Mouse (Mus musculus) CD4-positive helper T cell, adult 2 months (primary cell): ENCODE data around the gene Ptprg.
"Not testable (repeated sequence)": the region's sequence is repeated elsewhere in the genome, so short reads cannot be mapped to it uniquely, and the experiment has no call there.

Experiments
- DNase-seq: peaks from one replicate; pipeline ENCODE4 v3.0.0-alpha.2; 2012; ENCODE audit warnings: low read depth, missing footprints, low spot score

Gene Ptprg

GRCm38 (mm10) chr14:12041566-12041965 lies 488.2 kb downstream of the Ptprg start:
- no peak for DNase-seq

DNA sequence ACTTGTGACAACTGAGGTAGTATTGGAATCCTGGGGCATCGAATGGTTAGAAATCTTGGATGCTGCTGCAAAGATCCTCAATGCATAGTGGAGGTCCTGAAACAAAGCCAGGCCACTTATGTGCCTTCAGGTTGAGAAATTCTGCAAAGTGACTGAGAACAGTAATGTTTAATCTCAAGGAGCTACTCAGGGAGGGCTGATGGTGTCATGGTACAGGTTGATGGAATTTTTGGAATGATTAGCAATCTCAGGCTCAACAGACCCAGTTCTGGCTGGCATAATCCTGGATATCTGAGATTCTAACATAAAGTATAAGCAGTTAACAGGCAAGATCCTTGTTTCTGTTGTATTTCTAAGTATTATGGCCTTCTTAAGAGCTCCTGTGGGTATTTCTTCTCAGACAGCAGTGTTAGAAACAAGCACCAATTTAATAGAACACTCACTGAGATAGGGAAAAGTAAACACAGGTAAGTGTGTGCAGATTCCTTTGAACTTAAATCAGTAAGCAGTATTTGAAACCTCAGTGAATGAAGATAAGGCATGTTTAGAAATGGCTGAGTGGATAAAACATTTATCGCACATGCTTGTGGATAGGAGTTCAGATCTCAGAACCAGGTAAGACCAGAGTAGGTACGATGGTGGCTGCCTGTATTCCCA lies 493.0 kb downstream of the Ptprg start:
- DNase-seq: no peak

GRCm38 (mm10) chr14:12047637-12048036 lies 494.3 kb downstream of the Ptprg start:
- no peak for DNase-seq

GRCm38 (mm10) chr14:12056912-12057524 lies 503.7 kb downstream of the Ptprg start:
- no peak for DNase-seq

DNA sequence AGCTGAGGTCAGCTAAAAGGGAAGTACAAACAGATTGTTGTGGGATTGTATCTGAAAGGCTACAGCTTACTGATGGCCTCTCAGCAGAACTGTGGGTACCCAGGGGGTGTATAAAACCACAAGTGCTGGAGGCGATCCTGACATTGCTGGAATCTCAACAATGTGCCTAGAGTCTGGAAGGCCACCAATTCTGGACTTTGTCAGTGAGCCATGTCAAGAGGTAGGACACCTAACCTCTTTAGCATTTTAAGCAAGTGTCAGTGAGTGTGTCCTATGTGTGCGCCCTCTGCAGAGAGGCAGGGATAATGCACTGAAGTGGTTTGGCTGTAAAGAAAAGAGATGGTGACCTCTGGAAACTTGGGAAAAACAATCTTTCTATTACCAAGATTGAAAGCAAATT lies 504.5 kb downstream of the Ptprg start:
- DNase-seq: no peak

DNA sequence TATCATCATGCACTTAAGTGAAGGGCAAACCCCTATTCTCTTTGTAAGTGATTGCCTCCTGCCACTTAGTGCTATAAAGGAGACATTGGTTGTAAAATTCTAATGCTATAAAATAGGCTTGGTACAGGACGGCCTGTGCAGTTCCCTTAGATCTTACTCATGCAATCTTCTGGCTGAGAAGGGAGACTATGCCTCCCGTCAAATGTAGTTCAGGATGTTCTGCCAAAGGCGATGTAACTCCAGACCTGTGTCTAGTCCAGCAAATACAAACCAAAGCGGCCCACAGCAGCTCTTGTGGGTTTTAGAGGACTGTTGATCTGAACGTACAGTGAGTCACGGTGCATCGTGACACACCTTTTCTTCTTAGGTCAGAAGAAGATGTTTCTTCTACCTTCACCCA lies 505.8 kb downstream of the Ptprg start:
- no peak for DNase-seq

DNA sequence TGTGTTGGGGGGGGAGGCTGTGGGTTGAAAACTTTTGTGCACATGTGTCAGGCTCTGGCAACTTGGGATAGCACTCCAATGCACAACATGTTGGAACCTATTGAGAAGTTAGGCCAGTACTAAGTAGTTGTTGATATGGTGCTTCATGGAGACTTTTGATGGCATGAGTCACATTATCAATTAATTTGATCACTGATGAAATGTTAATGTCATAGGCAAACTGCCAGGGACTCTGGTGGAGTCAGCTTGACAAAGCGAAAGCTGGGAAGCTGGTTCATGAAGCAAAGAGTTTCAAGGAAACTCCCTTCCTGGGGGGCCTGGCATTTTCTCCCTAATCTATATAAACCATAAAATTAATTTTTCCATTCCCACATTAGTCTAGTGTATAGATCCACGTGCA lies 508.0 kb downstream of the Ptprg start:
- DNase-seq: not testable (repeated sequence)

- DNase-seq: no peak
Measured at GRCm38 (mm10) chr14:12062628-12063360, 509.5 kb downstream of the Ptprg start.

DNA sequence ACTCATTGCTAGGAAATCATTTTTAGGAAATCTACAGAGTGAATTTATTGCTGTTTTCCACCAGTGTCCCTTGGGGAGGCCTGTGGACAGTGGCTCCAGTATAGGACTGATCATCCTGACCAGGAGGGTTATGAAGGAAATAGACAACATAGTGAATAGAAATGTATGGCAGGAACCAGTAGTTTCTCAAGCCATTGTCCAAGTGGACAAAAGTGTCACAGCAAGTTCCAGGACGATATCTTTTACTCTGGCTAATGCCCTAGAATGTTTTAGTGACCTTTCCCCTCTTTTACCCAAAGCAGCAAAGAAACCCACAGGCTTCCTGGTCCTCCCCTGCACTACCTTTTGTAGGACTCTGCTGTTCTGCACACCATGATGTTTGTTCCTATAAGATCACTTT lies 511.7 kb downstream of the Ptprg start:
- DNase-seq: no peak

DNA sequence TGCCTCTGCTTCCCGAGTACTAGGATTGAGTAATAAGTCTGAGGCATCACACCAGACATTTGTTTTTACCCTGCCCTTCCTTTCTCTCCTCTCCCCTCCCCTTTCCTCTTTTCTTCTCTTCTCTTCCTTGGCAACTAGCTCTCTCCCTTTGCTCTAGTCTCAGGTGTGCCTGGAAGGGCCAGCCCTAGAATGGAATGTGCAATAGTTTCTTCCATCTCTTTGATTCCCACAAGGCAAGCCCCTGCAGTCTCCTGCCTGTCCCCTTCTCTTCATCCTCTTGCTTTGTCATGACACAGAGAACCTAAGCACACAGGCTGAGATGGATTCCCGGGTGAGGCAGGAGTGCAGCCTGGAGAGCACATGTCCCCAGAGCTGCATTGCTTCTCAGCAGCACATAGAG lies 512.4 kb downstream of the Ptprg start:
- DNase-seq: no peak

GRCm38 (mm10) chr14:12069707-12070106 lies 516.4 kb downstream of the Ptprg start:
- DNase-seq: no peak

- DNase-seq: no peak
Measured at GRCm38 (mm10) chr14:12070361-12070760, 517.0 kb downstream of the Ptprg start.

GRCm38 (mm10) chr14:12070856-12071465 lies 517.6 kb downstream of the Ptprg start:
- no peak for DNase-seq

GRCm38 (mm10) chr14:12072026-12072861 lies 518.9 kb downstream of the Ptprg start:
- DNase-seq: no peak

GRCm38 (mm10) chr14:12073408-12074107 lies 520.2 kb downstream of the Ptprg start:
- no peak for DNase-seq

DNA sequence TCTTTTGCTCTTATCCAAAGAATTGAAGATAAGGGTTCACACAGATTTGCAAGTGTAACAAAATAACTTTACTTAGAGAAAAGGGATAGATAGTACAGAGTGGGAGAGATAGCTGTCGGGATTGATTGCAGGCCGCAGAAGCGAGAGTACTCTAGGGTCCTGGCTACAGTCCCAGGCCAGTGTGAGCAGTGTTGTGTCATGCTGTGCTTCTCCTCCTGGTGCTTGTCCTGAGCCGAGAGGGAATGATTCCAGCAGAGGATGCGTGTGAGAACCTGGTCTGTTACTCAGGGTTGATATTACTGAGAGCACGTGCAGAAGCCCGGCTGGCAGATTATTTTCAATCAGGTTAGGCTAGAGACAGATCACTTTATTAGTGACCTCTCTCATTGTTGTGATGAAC lies 523.9 kb downstream of the Ptprg start:
- DNase-seq: no peak

- DNase-seq: no peak
Measured at GRCm38 (mm10) chr14:12079250-12079649, 525.9 kb downstream of the Ptprg start.

GRCm38 (mm10) chr14:12079833-12080401 lies 526.6 kb downstream of the Ptprg start:
- no peak for DNase-seq

DNA sequence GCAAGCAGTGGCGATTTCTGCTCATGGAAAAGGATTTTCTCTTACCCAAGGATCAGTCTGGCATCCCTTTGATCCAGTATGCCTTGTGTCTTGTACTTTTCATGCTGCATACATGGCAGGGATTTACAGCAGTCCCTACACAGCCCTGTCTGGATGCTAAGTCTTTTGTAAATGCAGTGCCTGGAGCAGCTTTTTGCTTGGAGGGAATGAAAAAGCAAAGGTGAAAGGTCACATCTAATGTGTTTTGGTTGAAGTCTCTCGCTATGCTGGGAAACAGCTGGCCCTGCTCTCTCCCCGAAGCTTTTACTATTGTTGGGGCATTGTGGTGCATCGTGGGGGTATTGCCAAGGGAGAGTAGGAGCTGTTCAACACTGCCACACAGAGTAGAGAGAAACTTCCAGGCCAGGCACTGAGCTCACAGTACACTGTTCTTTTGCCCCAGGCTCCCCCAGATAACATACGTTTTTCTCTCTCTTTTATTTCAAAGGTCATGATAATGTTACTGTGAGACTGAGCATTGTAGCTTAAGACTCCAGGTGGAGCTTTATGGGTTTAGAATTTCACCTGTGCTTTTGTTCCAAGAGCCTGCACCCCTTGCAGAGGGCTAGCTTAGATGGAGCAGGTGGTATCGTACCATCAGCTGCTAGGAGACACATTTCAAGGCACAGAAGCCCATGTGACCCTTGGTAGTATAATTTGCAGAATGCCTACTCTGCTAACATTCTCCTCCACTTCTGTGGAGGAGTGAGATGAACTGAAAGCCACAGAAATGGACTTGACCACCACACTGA lies 529.0 kb downstream of the Ptprg start:
- DNase-seq: no peak

DNA sequence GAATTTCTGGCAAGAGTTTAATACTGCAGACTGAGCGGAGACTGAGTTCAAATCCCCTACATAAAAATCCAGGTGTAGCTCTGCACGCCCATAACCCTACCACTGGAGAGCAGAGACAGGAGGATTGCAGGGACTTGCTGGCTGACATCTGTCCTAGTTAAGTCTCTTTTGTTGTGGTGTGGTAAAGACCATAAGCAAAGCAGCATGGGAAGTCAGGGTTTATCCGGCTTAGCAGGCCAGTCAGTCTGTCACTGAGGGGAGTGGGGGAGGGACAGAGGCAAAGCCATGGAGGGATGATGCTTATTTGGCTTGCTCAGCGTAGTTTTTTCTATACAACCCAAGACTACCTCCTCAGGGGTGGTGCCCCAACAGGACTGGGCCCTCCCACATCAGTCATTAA lies 530.7 kb downstream of the Ptprg start:
- no peak for DNase-seq
